Mouse (Mus musculus) embryonic facial prominence, embryonic 15.5 days (tissue): ENCODE data around the gene Agfg1. TPM values are rescaled to one million over a fixed set of nuclear protein-coding genes. Genes with fewer than 3 reads are reported as not detected.
A peak's percentile ranks its signal among the peaks of the same experiment; 100 is the strongest.

Experiments
- ATAC-seq: fragments of 200-750 bp; cut with Nextera tagmentation; 2 replicates; pipeline ENCODE4 v1.8.0; 2017; ENCODE audit warnings: low read depth, moderate TSS enrichment; ENCODE audit not compliant: insufficient number of reproducible peaks, low FRiP score, low TSS enrichment
- H3K27ac ChIP-seq: fragments of 300-500 bp; sonication (generic); replicated peaks from 2 replicates; pipeline ENCODE4 v1.5.1; 2015; ENCODE audit warnings: mild to moderate bottlenecking, inconsistent platforms
- H3K27me3 ChIP-seq: fragments of 300-500 bp; sonication (generic); 2 replicates; pipeline ENCODE4 v1.6.1; 2015; ENCODE audit warnings: inconsistent platforms
- H3K36me3 ChIP-seq: fragments of 300-500 bp; sonication (generic); 2 replicates; pipeline ENCODE4 v1.6.1; 2015; ENCODE audit warnings: mild to moderate bottlenecking, inconsistent platforms
- H3K4me1 ChIP-seq: fragments of 300-500 bp; sonication (generic); 2 replicates; pipeline ENCODE4 v1.6.1; 2015; ENCODE audit warnings: inconsistent platforms
- H3K4me2 ChIP-seq: fragments of 300-500 bp; sonication (generic); replicated peaks from 2 replicates; pipeline ENCODE4 v1.6.1; 2015; ENCODE audit warnings: mild to moderate bottlenecking, inconsistent platforms
- H3K4me3 ChIP-seq: fragments of 300-500 bp; sonication (generic); replicated peaks from 2 replicates; pipeline ENCODE4 v1.5.1; 2015; ENCODE audit warnings: mild to moderate bottlenecking, inconsistent platforms
- H3K9ac ChIP-seq: fragments of 300-500 bp; sonication (generic); 2 replicates; pipeline ENCODE4 v1.6.1; 2015; ENCODE audit warnings: inconsistent platforms
- H3K9me3 ChIP-seq: fragments of 300-500 bp; sonication (generic); replicated peaks from 2 replicates; pipeline ENCODE4 v1.6.1; 2016; ENCODE audit warnings: inconsistent platforms
- WGBS: fragments of 180-500 bp; shearing (Covaris S2); methylation state at CpG from one replicate; pipeline ENCODE4 v1.1.7; 2015; 5-methylcytosine and 5-hydroxymethylcytosine counted together
- polyA plus RNA-seq: library from polyadenylated mRNA; unstranded; fragments of >200 nt; fragmentation: Nextera tagmentation; extraction: Ambion mirVana; gene quantifications from 2 replicates; pipeline ENCODE4 v1.2.1, GENCODE M21; 2015

The Agfg1 gene
- polyA plus RNA-seq, 1 experiment from 2014 or later: 27.7 TPM

- Histone ChIP-seq H3K36me3 (no peaks in the 10 kb centered on the region), H3K27ac (no peak overlapping the region), H3K4me2 (peak overlapping the region; percentile 74), H3K27me3 (no peaks in the 10 kb centered on the region), H3K9ac (no peak overlapping the region; the same call in 1 of the 2 replicates), H3K4me3 (peak overlapping the region; percentile 99), H3K4me1 (peaks cover 17% of the 10 kb centered on the region), H3K9me3 (no peaks in the 10 kb centered on the region)
- peak; percentile 27; the same call in 1 of the 2 replicates for ATAC-seq
- WGBS: 28% methylated on average over 18 of the region's 18 CpGs
Measured at GRCm38 (mm10) chr1:82838469-82839295, 601 bp upstream of the Agfg1 start.

- under 1% methylated on average over 64 of the region's 86 CpGs for WGBS
- H3K4me3 ChIP-seq: peak overlapping the region; percentile 99
- no peaks in the 10 kb centered on the region for H3K36me3 ChIP-seq
- H3K4me1 ChIP-seq: peaks cover 20% of the 10 kb centered on the region
- H3K4me2 ChIP-seq: peak overlapping the region; percentile 74
- no peaks in the 10 kb centered on the region for H3K9me3 ChIP-seq
- no peaks in the 10 kb centered on the region for H3K27me3 ChIP-seq
- ATAC-seq: peak; percentile 70
- H3K9ac ChIP-seq: peak overlapping the region; percentile 83
- peak overlapping the region; percentile 77 for H3K27ac ChIP-seq
Measured at GRCm38 (mm10) chr1:82839614-82840421, 535 bp downstream of the Agfg1 start.

GRCm38 (mm10) chr1:82855729-82856128 is 16.4 kb downstream of the Agfg1 start:
- Histone ChIP-seq H3K36me3 (no peaks in the 10 kb centered on the region; the same call in 1 of the 2 replicates), H3K9me3 (no peaks in the 10 kb centered on the region), H3K4me1 (no peaks in the 10 kb centered on the region), H3K27me3 (no peaks in the 10 kb centered on the region), H3K27ac (no peak overlapping the region), H3K9ac (no peak overlapping the region), H3K4me2 (no peak overlapping the region), H3K4me3 (no peak overlapping the region)
- 88% methylated on average over 5 of the region's 5 CpGs for WGBS
- no peak for ATAC-seq

- Histone ChIP-seq H3K4me2 (no peak overlapping the region), H3K9me3 (no peaks in the 10 kb centered on the region), H3K4me1 (no peaks in the 10 kb centered on the region), H3K4me3 (no peak overlapping the region), H3K9ac (no peak overlapping the region), H3K27ac (no peak overlapping the region), H3K27me3 (no peaks in the 10 kb centered on the region), H3K36me3 (peaks cover 5% of the 10 kb centered on the region; the same call in 1 of the 2 replicates)
- ATAC-seq: no peak
Measured at GRCm38 (mm10) chr1:82858236-82858635, 19.0 kb downstream of the Agfg1 start.

GRCm38 (mm10) chr1:82860391-82860790 is 21.1 kb downstream of the Agfg1 start:
- H3K27ac ChIP-seq: no peak overlapping the region
- H3K36me3 ChIP-seq: peaks cover 5% of the 10 kb centered on the region; the same call in 1 of the 2 replicates
- WGBS: 67% methylated on average over 4 of the region's 4 CpGs
- no peaks in the 10 kb centered on the region for H3K4me1 ChIP-seq
- H3K9me3 ChIP-seq: no peaks in the 10 kb centered on the region
- no peak overlapping the region for H3K4me2 ChIP-seq
- H3K27me3 ChIP-seq: no peaks in the 10 kb centered on the region
- no peak for ATAC-seq
- no peak overlapping the region for H3K4me3 ChIP-seq
- no peak overlapping the region for H3K9ac ChIP-seq

GRCm38 (mm10) chr1:82870202-82870601 is 30.9 kb downstream of the Agfg1 start:
- Histone ChIP-seq H3K4me1 (no peaks in the 10 kb centered on the region), H3K27ac (no peak overlapping the region), H3K4me2 (no peak overlapping the region), H3K9me3 (no peaks in the 10 kb centered on the region), H3K9ac (no peak overlapping the region), H3K36me3 (peaks cover 16% of the 10 kb centered on the region), H3K27me3 (no peaks in the 10 kb centered on the region), H3K4me3 (no peak overlapping the region)
- ATAC-seq: no peak
- WGBS: 80% methylated on average over 3 of the region's 3 CpGs

- no peaks in the 10 kb centered on the region for H3K9me3 ChIP-seq
- 73% methylated on average over 2 of the region's 2 CpGs for WGBS
- no peaks in the 10 kb centered on the region for H3K4me1 ChIP-seq
- H3K9ac ChIP-seq: no peak overlapping the region
- no peak overlapping the region for H3K27ac ChIP-seq
- no peak overlapping the region for H3K4me2 ChIP-seq
- no peak for ATAC-seq
- H3K36me3 ChIP-seq: peaks cover 17% of the 10 kb centered on the region; the same call in 1 of the 2 replicates
- no peaks in the 10 kb centered on the region for H3K27me3 ChIP-seq
- no peak overlapping the region for H3K4me3 ChIP-seq
Measured at GRCm38 (mm10) chr1:82879172-82879571, 39.9 kb downstream of the Agfg1 start.

DNA sequence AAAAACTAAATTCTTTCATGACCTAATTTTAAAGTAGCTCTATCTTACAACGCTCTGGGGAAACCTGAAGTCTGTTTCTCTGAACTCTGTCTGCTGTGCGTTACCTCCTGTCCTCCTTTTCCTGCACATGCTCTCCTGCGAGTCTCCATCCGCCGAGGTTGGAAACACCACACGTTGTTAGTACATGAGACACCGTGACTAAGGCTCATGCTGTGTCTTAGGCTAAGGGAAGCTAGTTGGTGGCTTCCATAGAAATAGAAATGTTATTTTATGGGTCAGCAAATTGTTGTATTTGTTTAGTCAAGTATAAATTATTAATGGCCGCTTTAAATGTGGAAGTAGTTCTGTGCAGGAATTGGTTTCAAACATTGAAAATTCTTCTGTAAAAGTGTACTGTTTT is 40.9 kb downstream of the Agfg1 start:
- Histone ChIP-seq H3K27ac (no peak overlapping the region), H3K27me3 (no peaks in the 10 kb centered on the region), H3K9me3 (no peaks in the 10 kb centered on the region), H3K4me2 (no peak overlapping the region), H3K4me3 (no peak overlapping the region), H3K36me3 (peaks cover 21% of the 10 kb centered on the region; the same call in 1 of the 2 replicates), H3K4me1 (no peaks in the 10 kb centered on the region), H3K9ac (no peak overlapping the region)
- no peak for ATAC-seq
- WGBS: 86% methylated on average over 8 of the region's 8 CpGs

GRCm38 (mm10) chr1:82893269-82893668 is 54.0 kb downstream of the Agfg1 start:
- Histone ChIP-seq H3K27me3 (no peaks in the 10 kb centered on the region), H3K9me3 (no peaks in the 10 kb centered on the region), H3K4me1 (no peaks in the 10 kb centered on the region), H3K4me3 (no peak overlapping the region), H3K27ac (no peak overlapping the region), H3K36me3 (peaks cover 26% of the 10 kb centered on the region), H3K9ac (no peak overlapping the region), H3K4me2 (no peak overlapping the region)
- WGBS: 94% methylated on average over 7 of the region's 7 CpGs
- ATAC-seq: no peak

- no peaks in the 10 kb centered on the region for H3K4me1 ChIP-seq
- 95% methylated on average over 1 of the region's 1 CpGs for WGBS
- no peaks in the 10 kb centered on the region for H3K27me3 ChIP-seq
- H3K4me2 ChIP-seq: no peak overlapping the region
- H3K4me3 ChIP-seq: no peak overlapping the region
- H3K9ac ChIP-seq: no peak overlapping the region
- no peak for ATAC-seq
- H3K36me3 ChIP-seq: peaks cover 26% of the 10 kb centered on the region
- H3K27ac ChIP-seq: no peak overlapping the region
- no peaks in the 10 kb centered on the region for H3K9me3 ChIP-seq
Measured at GRCm38 (mm10) chr1:82900567-82900966, 61.3 kb downstream of the Agfg1 start.

DNA sequence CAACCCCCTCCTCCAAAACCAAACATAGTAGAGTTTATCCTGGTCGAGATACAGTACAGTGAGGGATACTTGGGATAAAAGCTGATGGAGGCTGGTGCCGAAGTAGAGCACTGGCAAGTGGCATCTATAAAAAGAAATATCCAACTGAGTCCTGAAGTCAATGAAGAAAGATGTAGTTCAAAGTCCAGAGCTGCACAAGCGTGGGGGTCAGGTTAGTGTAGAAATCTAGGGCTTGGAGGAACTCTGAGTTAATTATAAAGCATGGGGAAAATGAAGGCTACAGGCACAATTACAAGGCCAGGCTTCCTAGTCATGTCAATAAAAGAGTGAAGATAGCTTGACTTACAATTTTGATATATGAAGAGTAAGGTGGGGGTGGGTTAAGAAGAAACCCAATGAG is 61.9 kb downstream of the Agfg1 start:
- Histone ChIP-seq H3K4me2 (no peak overlapping the region), H3K36me3 (peaks cover 26% of the 10 kb centered on the region), H3K4me1 (no peaks in the 10 kb centered on the region), H3K9me3 (no peaks in the 10 kb centered on the region), H3K27me3 (no peaks in the 10 kb centered on the region), H3K4me3 (no peak overlapping the region), H3K27ac (no peak overlapping the region), H3K9ac (no peak overlapping the region)
- no peak for ATAC-seq
- WGBS: 96% methylated on average over 3 of the region's 3 CpGs
